Mouse (Mus musculus) C2C12 (cell line): Measurements from ENCODE around the gene 4930469K13Rik.

Source experiments
- CTCF ChIP-seq: IDR thresholded peaks from one replicate; pipeline ENCODE4 v1.5.1; 2011; ENCODE audit not compliant: control insufficient read depth, insufficient read depth, insufficient read length
- MAX ChIP-seq: IDR thresholded peaks from one replicate; pipeline ENCODE4 v1.6.1; 2011; ENCODE audit warnings: mild to moderate bottlenecking, control low read depth
- MYOD1 ChIP-seq: IDR thresholded peaks from one replicate; pipeline ENCODE4 v1.6.1; 2011; ENCODE audit warnings: low read depth; ENCODE audit not compliant: control insufficient read depth, insufficient read length
- MYOG ChIP-seq: IDR thresholded peaks from one replicate; pipeline ENCODE4 v1.6.1; 2011; ENCODE audit not compliant: control insufficient read depth, insufficient read length; ENCODE audit errors: extremely low read depth
- USF1 ChIP-seq: IDR thresholded peaks from one replicate; pipeline ENCODE4 v1.6.1; 2011; ENCODE audit warnings: low read depth, mild to moderate bottlenecking, control low read depth, moderate library complexity

DNA sequence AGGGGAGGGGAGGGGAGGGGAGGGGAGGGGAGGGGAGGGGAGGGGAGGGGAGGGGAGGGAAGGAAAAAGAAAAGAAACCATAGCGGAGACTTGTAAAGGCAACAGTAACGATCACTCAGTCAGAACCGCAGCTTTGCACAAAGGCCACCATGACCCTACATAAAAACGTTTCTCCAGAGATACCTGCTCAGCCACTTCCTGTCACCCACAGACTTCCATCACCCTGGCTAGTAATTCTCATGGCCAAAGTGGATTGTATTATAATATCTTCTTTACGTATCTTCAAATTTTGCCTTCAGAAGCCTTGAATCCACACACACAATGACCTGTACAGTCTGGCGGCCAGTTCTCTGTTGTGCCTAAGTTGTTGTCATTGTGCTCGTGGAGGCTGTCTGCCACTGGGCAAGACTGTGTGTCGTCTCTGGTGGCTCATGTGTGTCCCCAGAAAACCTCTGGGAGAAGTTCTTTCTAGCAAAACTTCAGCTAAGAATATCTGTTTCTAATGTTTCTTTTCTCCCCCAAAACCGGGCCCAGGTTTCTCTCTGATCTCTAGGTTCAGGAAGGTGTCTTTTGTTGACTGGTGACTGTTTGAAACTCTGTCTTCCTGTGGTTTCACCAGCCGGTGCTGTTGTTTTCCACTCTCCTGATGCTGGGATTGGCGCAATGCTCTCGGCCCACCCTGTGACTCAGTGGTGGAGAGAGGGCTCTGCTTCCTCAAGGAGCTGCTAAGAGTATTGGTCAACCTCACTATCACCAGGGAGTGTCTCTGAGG is 88.9 kb downstream of the 4930469K13Rik start:
- TF ChIP-seq CTCF (no peak), MAX (no peak), MYOD1 (no peak), MYOG (no peak), USF1 (no peak)
